Mouse (Mus musculus): Measurements from ENCODE around the gene Dao. TPM values are rescaled to one million over a fixed set of nuclear protein-coding genes. Genes with fewer than 3 reads are reported as not detected.

The Dao gene
- polyA plus RNA-seq, 1 experiment: not detected

GRCm38 (mm10) chr5:114035111-114035510 lies 31.6 kb downstream of the Dao start:
- TF ChIP-seq GATA1 (IDR thresholded peaks at IDR 0.05; ENCODE audit: low read length): no peak

GRCm38 (mm10) chr5:114040508-114040907 lies 37.0 kb downstream of the Dao start:
- TF ChIP-seq GATA1 (IDR thresholded peaks at IDR 0.05; ENCODE audit: low read length): no peak

DNA sequence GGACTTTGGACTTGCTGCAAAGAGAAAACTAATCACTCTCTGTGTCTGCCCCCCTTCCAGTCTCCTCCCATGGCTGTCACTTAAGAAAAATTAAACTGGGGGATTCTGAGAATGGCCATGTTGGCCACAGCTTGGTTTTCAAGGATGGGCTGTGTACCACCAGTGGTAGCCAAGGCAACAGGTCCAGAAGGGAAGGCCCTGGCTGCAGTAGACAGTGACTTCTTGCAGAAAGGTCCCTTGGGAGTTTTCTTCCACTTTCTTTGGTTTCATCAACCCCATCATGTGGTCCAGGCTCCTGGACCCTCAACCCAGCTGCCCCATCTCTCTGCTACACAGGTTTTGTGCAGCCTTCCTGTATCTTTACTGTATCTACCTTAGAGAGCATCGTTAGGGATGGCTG lies 37.4 kb downstream of the Dao start:
- TF ChIP-seq GATA1 (IDR thresholded peaks at IDR 0.05; ENCODE audit: low read length): no peak

- TF ChIP-seq GATA1 (IDR thresholded peaks at IDR 0.05; ENCODE audit: low read length): no peak
Measured at GRCm38 (mm10) chr5:114041327-114041930, 37.9 kb downstream of the Dao start.

DNA sequence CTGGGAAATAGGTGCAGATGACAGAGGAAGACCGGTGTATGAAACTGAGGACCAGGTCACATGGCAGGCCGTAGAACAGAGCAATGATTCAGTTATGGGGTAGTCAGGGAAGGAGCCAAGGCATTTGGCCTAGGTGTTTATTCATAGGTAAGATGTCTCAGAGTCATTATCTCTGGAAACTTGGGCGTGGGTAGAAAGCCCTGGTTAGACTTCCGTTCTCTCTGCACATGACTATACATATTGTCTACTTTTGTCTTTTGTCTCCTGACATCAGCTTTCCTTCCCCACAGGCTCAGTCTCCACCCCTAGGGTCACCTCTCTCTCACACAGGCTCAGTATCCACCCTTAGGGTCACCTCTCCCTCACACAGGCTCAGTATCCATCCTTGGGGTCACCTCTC lies 40.3 kb downstream of the Dao start:
- TF ChIP-seq GATA1 (IDR thresholded peaks at IDR 0.05; ENCODE audit: low read length): no peak

GRCm38 (mm10) chr5:114045134-114045533 lies 41.6 kb downstream of the Dao start:
- no peak for TF ChIP-seq GATA1 (IDR thresholded peaks at IDR 0.05; ENCODE audit: low read length)

DNA sequence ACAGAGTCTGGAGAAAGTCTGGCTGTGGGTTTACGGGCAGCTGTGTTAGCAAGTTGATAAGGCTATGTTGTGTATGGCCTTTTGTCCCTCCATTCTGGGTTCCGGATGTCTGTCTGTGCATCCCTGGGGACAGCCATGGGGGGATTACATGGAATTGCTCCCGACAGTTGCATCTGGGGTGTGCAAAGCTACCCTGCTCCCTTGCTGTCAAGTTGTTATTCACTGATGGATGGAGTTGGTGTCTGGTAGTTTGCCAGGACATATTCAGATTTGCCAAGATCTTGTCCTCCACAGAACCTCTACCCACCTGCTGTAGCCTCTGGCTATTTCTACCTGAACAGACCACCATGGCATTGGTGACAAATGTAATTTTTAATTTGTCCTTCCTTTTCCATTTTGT lies 42.6 kb downstream of the Dao start:
- no peak for TF ChIP-seq GATA1 (IDR thresholded peaks at IDR 0.05; ENCODE audit: low read length)

DNA sequence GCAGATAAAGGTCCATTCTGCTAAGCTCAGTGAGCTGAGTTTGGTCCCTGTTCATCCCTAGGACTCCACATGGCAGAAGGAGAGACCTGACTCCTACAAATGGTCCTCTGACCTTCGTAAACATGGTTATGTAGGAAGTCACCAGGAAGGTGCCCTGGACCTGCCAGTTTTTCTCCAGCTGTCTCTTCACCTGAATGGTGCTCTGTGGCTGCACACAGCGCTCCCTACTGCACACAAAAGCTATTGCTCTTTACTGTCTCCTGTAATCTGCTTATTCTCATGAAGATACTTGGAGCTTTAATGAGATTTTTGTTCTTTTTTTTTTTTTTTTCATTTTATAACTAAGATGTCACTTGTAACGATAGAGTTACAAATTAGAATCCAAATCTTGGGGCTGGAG lies 43.1 kb downstream of the Dao start:
- no peak for TF ChIP-seq GATA1 (IDR thresholded peaks at IDR 0.05; ENCODE audit: low read length)

- no peak for TF ChIP-seq GATA1 (IDR thresholded peaks at IDR 0.05; ENCODE audit: low read length)
Measured at GRCm38 (mm10) chr5:114047182-114047581, 43.7 kb downstream of the Dao start.

DNA sequence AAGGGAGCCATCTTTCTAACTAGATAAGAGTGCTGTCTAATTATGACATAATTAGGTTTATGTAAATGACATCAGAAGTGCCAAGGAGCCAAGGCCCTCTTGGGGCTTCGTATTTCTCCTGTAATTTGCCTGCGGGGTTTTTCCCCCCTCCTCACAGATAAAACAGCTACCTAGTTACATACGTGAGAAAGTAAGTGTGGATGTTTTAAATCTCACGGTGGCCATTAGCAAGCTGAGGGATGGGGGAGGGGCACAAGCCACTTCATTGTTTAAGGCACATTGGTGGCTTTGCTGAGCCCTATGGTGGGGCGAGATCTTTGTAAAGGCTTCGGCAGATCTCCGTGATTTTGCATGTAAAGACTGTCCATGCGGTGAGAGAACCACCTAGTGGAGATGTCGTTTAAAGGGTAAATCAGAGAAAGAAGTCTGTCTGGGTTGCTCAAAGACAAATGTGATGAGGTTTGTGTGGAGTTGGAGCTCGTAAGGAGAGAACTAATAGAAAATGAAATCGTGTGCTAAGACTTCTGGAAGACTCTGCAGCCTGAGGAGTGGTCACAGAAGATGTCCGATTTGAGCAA lies 45.3 kb downstream of the Dao start:
- TF ChIP-seq GATA1 (IDR thresholded peaks at IDR 0.05; ENCODE audit: low read length): no peak

DNA sequence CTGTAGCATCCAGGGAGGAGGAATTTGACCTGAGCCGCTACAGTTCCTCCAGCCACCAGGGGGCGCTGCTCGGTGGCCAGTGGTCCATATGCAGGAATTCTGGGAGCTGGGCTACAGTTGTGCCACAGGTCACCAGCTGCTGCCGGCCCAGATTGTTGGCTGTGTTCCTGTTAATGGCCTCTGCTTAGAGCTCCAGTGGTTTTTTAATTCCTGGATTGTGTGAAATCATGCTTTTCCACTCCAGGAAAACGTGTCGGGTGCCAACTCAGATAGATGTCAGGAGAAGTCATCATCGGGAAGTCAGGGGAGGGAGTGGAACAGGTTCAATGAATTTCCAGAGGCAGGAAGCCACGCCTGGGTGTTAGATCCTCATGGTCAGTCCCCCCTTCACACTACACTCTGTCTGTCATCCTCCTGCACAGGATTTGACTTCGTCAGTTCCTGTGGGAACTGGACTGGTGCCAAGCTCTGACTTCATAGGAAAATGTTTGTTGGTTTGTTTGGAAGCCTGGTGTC lies 48.8 kb downstream of the Dao start:
- TF ChIP-seq GATA1 (IDR thresholded peaks at IDR 0.05; ENCODE audit: low read length): no peak

DNA sequence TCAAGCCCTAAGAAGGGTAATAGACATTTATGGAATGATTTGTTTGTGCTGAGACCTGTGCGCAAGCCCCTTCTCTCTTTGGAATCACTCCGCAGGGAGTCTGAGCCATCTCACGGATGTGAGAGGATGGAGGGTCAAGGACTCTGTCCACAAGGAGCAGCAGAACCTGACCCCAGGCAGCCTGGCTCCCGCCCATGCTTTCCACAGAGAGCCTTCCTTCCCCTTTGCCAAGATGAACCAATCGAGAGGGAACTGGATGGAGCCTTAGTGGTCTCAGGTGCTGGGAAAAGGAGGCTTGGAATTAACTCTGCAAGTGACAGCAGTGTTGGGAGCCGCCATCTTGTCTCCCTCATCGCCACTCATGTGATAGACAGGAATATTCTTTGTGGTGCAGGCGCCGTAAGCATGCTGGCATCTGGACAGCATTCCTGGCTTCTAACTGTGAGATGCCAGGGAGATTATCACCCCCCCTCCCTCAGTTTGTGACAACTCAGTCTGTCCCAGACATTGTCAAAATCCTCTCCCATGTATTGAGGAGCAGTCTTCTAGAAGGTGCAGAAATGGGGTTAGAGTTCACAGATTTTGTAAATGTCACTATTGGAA lies 53.7 kb downstream of the Dao start:
- no peak for TF ChIP-seq GATA1 (IDR thresholded peaks at IDR 0.05; ENCODE audit: low read length)

DNA sequence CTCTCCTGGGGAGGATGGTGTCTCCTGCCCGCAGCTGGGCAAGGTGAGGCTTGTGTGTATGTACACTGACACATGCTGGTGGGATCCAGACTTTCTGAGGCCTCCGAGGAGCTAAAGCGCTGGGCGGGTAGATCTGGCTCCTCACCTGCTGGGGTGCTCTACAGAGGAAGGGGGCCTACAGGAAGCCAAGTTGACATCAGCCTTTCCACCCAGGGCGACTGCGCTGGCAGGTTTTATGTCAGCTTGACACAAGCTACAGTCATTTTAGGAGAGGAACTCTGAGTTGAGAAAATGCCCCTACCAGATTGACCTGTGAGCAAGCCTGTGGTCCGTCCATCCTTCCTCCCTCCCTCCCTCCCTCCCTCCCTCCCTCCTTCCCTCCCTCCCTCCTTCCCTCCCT lies 58.2 kb downstream of the Dao start:
- TF ChIP-seq GATA1 (IDR thresholded peaks at IDR 0.05; ENCODE audit: low read length): no peak

GRCm38 (mm10) chr5:114063958-114064357 lies 60.5 kb downstream of the Dao start:
- TF ChIP-seq GATA1 (IDR thresholded peaks at IDR 0.05; ENCODE audit: low read length): no peak

DNA sequence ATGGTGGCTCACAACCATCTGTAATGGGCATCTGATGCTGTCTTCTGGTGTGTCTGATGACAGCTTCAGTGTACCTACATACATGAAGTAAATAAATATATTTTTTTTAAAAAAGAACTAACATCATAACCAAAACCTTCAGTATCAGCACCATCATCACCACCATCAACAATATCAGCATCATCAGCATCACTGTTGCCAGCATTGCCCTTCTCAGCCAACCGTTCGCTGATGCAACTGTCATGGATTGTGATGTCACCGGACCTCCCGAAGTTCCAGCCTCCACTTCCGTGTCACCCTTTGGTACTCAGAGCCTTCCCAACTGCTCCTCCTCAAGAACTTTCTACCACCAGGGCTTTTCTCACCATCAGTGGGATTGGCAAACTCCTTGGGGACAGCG lies 61.7 kb downstream of the Dao start, which contains the start of gene Usp30:
TSS of gene Usp30 (plus strand) at position 301 of the 400 bp plus-strand sequence.
- no peak for TF ChIP-seq GATA1 (IDR thresholded peaks at IDR 0.05; ENCODE audit: low read length)

- no peak for TF ChIP-seq GATA1 (IDR thresholded peaks at IDR 0.05; ENCODE audit: low read length)
Measured at GRCm38 (mm10) chr5:114066601-114067000, 63.1 kb downstream of the Dao start.

- TF ChIP-seq GATA1 (IDR thresholded peaks at IDR 0.05; ENCODE audit: low read length): no peak
Measured at GRCm38 (mm10) chr5:114067543-114067942, 64.0 kb downstream of the Dao start.

Measured in G1E-ER4 (cell line).